In genomic region chr6:39539679-39540155, GRCm38 (mm10) we compare ENCODE assay signal across 8 mouse cellular contexts. TPM values are rescaled to one million over a fixed set of nuclear protein-coding genes. Genes with fewer than 3 reads are reported as not detected.
DNase-seq lines count a peak whose midpoint lies in the region; ATAC-seq lines count a peak whose summit lies in the region.

No protein-coding gene starts in this region.

- no peaks in the 10 kb centered on the region for H3K9me3 ChIP-seq in forebrain, embryonic 11.5 days (ENCODE audit: control insufficient read depth, low read length)
- no peaks in the 10 kb centered on the region for H3K9me3 ChIP-seq in limb, embryonic 11.5 days (ENCODE audit: control insufficient read depth, low read length)
- H3K9me3 ChIP-seq in midbrain, embryonic 10.5 days (replicated peaks): no peaks in the 10 kb centered on the region

- ATAC-seq in forebrain, embryonic 11.5 days (replicated peaks; ENCODE audit: low FRiP score): no peak
- ATAC-seq in limb, embryonic 11.5 days (ENCODE audit: insufficient number of reproducible peaks, low FRiP score, low TSS enrichment, low read depth): 0 out of 2 replicates have a peak, but pooled peaks have one; percentile 16

- 0 out of 2 replicates have a peak overlapping the region, but pooled peaks have one; percentile 12 for H3K27ac ChIP-seq in forebrain, embryonic 11.5 days (ENCODE audit: low read depth, low read length)
- peak overlapping the region; percentile 57 for H3K27ac ChIP-seq in limb, embryonic 11.5 days (replicated peaks; ENCODE audit: low read depth, low read length)
- peak overlapping the region; percentile 81 for H3K27ac ChIP-seq in midbrain, embryonic 10.5 days (replicated peaks)

- intact Hi-C loops in left cerebral cortex, postnatal 14 days (cut with DNase I): no loop called here
- intact Hi-C loops in left cerebral cortex, postnatal 36 days (cut with DNase I): no loop called here

- H3K9ac ChIP-seq in forebrain, embryonic 11.5 days (ENCODE audit: low read length): no peak overlapping the region
- no peak overlapping the region for H3K9ac ChIP-seq in limb, embryonic 11.5 days (ENCODE audit: low read length)

- H3K4me1 ChIP-seq in forebrain, embryonic 11.5 days (replicated peaks; ENCODE audit: control insufficient read depth, insufficient read depth, low read length): peaks cover 34% of the 10 kb centered on the region
- peaks cover 53% of the 10 kb centered on the region for H3K4me1 ChIP-seq in limb, embryonic 11.5 days (ENCODE audit: control insufficient read depth, insufficient read depth, low read length)
- peaks cover 63% of the 10 kb centered on the region for H3K4me1 ChIP-seq in midbrain, embryonic 10.5 days

- DNase-seq in ZHBTc4 (ENCODE audit: low read depth, low spot score): peak; percentile 55
- no peak for DNase-seq in forebrain, embryonic 11.5 days (ENCODE audit: low spot score)
- DNase-seq in heart, postnatal 4 days: peak; percentile 73
- DNase-seq in limb, embryonic 11.5 days (ENCODE audit: low spot score): peak; percentile 60
- peak; percentile 43 for DNase-seq in midbrain, embryonic 10.5 days (ENCODE audit: low spot score)
- no peak for DNase-seq in cerebellum, adult 9-10 months
- DNase-seq in left cerebral cortex, postnatal 14 days (ENCODE audit: low spot score in 2 of 2): no peak
- DNase-seq in left cerebral cortex, postnatal 36 days (ENCODE audit: low spot score in 2 of 2): no peak

- WGBS in forebrain, embryonic 11.5 days: 18% methylated on average over 7 of the region's 7 CpGs
- 6% methylated on average over 7 of the region's 7 CpGs for WGBS in limb, embryonic 11.5 days
- 12% methylated on average over 7 of the region's 7 CpGs for WGBS in midbrain, embryonic 10.5 days

- no peaks in the 10 kb centered on the region for H3K36me3 ChIP-seq in forebrain, embryonic 11.5 days (ENCODE audit: control insufficient read depth, insufficient read depth, low read length)
- no peaks in the 10 kb centered on the region for H3K36me3 ChIP-seq in limb, embryonic 11.5 days (ENCODE audit: control insufficient read depth, insufficient read depth, low read length)
- peaks cover 6% of the 10 kb centered on the region for H3K36me3 ChIP-seq in midbrain, embryonic 10.5 days

- 0 out of 2 replicates have a peak overlapping the region, but pooled peaks have one; percentile 8 for H3K4me2 ChIP-seq in forebrain, embryonic 11.5 days (ENCODE audit: low read depth, low read length, severe bottlenecking)
- H3K4me2 ChIP-seq in limb, embryonic 11.5 days (ENCODE audit: low read depth, severe bottlenecking): peak overlapping the region; percentile 22; the same call in 1 of the 2 replicates

- no peaks in the 10 kb centered on the region for H3K27me3 ChIP-seq in forebrain, embryonic 11.5 days (ENCODE audit: control insufficient read depth, insufficient read depth, low read length)
- no peaks in the 10 kb centered on the region for H3K27me3 ChIP-seq in limb, embryonic 11.5 days (ENCODE audit: control insufficient read depth, insufficient read depth, low read length)
- H3K27me3 ChIP-seq in midbrain, embryonic 10.5 days (ENCODE audit: low read depth, poor library complexity, severe bottlenecking): no peaks in the 10 kb centered on the region

- H3K4me3 ChIP-seq in forebrain, embryonic 11.5 days (ENCODE audit: low read depth, low read length): no peak overlapping the region
- no peak overlapping the region for H3K4me3 ChIP-seq in limb, embryonic 11.5 days (ENCODE audit: low read depth, low read length)
- H3K4me3 ChIP-seq in midbrain, embryonic 10.5 days: peak overlapping the region; percentile 26; the same call in 1 of the 2 replicates

RNA-seq across cellular contexts. Expression of gene Dennd2a, which starts 17.9 kb away (rescaled TPM):
- 42.0 and 42.5 TPM in 2 replicates for polyA plus RNA-seq in forebrain, embryonic 11.5 days (2014; fragmentation: Nextera tagmentation; extraction: Ambion mirVana)
- 10 to 100 TPM; 26.1 to 27.5 TPM for total RNA-seq in heart, postnatal 4 days (2021)
- polyA plus RNA-seq in limb, embryonic 11.5 days (2014; fragmentation: Nextera tagmentation; extraction: Ambion mirVana): 37.1 and 37.5 TPM in 2 replicates
- polyA plus RNA-seq in midbrain, embryonic 10.5 days (2016; fragmentation: Nextera tagmentation; extraction: Ambion mirVana): 42.3 and 50.6 TPM in 2 replicates
- total RNA-seq in left cerebral cortex, postnatal 14 days (2021): 10 to 100 TPM; 21.4 to 22.7 TPM
- 10 to 100 TPM; 20.5 to 23.7 TPM for total RNA-seq in left cerebral cortex, postnatal 36 days (2021)

RNA-seq across cellular contexts. Expression of gene Adck2, which starts 34.0 kb away (rescaled TPM):
- polyA plus RNA-seq in forebrain, embryonic 11.5 days (2014; fragmentation: Nextera tagmentation; extraction: Ambion mirVana): 23.2 and 26.6 TPM in 2 replicates
- 10 to 100 TPM; 15.9 to 16.6 TPM for total RNA-seq in heart, postnatal 4 days (2021)
- 24.1 and 27.3 TPM in 2 replicates for polyA plus RNA-seq in limb, embryonic 11.5 days (2014; fragmentation: Nextera tagmentation; extraction: Ambion mirVana)
- polyA plus RNA-seq in midbrain, embryonic 10.5 days (2016; fragmentation: Nextera tagmentation; extraction: Ambion mirVana): 26.6 and 28.4 TPM in 2 replicates
- total RNA-seq in left cerebral cortex, postnatal 14 days (2021): 10 to 100 TPM; 23.2 to 29.0 TPM
- total RNA-seq in left cerebral cortex, postnatal 36 days (2021): 10 to 100 TPM; 28.5 to 31.7 TPM

RNA-seq across cellular contexts. Expression of gene Gm42420, which starts 45.8 kb away (rescaled TPM):
- polyA plus RNA-seq in forebrain, embryonic 11.5 days (2014; fragmentation: Nextera tagmentation; extraction: Ambion mirVana): 4.7 TPM in 1 of 2 replicates, not detected in the other
- total RNA-seq in heart, postnatal 4 days (2021): not detected
- polyA plus RNA-seq in limb, embryonic 11.5 days (2014; fragmentation: Nextera tagmentation; extraction: Ambion mirVana): 1.0 and 1.1 TPM in 2 replicates
- polyA plus RNA-seq in midbrain, embryonic 10.5 days (2016; fragmentation: Nextera tagmentation; extraction: Ambion mirVana): 0.57 and 1.3 TPM in 2 replicates
- 1 to 10 TPM in 1 of 2 experiments, under 1 TPM in 1; 0.87 to 1.3 TPM for total RNA-seq in left cerebral cortex, postnatal 14 days (2021)
- 1 to 10 TPM in 1 of 2 experiments, not detected in 1; 1.3 TPM for total RNA-seq in left cerebral cortex, postnatal 36 days (2021)

RNA-seq across cellular contexts. Expression of gene Ndufb2, which starts 52.7 kb away (rescaled TPM):
- polyA plus RNA-seq in forebrain, embryonic 11.5 days (2014; fragmentation: Nextera tagmentation; extraction: Ambion mirVana): 217 and 222 TPM in 2 replicates
- 100 to 1,000 TPM; 406 to 449 TPM for total RNA-seq in heart, postnatal 4 days (2021)
- 265 and 280 TPM in 2 replicates for polyA plus RNA-seq in limb, embryonic 11.5 days (2014; fragmentation: Nextera tagmentation; extraction: Ambion mirVana)
- polyA plus RNA-seq in midbrain, embryonic 10.5 days (2016; fragmentation: Nextera tagmentation; extraction: Ambion mirVana): 282 and 288 TPM in 2 replicates
- 100 to 1,000 TPM; 197 to 204 TPM for total RNA-seq in left cerebral cortex, postnatal 14 days (2021)
- total RNA-seq in left cerebral cortex, postnatal 36 days (2021): 100 to 1,000 TPM; 174 to 188 TPM

Comparison
In these comparisons a context has a peak if more than half of its experiments do, and no peak if none do; other contexts are left out.
1. DNase-seq: peak in ZHBTc4 (single experiment), heart, postnatal 4 days (single experiment), limb, embryonic 11.5 days (single experiment) and midbrain, embryonic 10.5 days (single experiment); none in forebrain, embryonic 11.5 days (single experiment), cerebellum, adult 9-10 months (single experiment), left cerebral cortex, postnatal 14 days (0 of 2) and left cerebral cortex, postnatal 36 days (0 of 2).
2. H3K27ac ChIP-seq: peak in every context shown above with its lines; median percentile 81 in midbrain, embryonic 10.5 days; 57 in limb, embryonic 11.5 days; 12 in forebrain, embryonic 11.5 days.